Mouse (Mus musculus) right cerebral cortex, postnatal 36 days (tissue): ENCODE results near the gene Aox4.

Source experiments
- DNase-seq, 2 experiments: peaks; one replicate each; pipeline ENCODE4 v3.0.0; 2022; ENCODE audit warnings: low spot score in 2 of 2, mixed read lengths in 1 of 2

Aox4 gene

DNA sequence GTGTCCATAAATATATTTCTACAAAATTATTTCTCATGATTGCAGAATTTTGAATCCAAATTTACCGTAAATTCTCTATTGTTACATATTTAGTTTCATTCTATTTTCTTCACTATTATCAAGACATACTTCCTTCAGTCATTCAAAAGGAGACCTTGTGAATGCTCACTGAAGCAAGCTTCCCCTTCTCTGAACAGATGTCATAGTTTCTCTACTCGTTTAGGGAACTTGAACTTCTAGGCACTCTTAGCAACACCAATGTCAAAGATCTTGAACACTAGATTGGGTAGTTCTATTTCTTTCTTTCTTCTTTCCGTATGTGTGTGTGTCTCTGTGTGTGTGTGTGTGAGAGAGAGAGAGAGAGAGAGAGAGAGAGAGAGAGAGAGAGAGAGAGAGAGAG is 34.3 kb downstream of the Aox4 start:
- DNase-seq: no peak

DNA sequence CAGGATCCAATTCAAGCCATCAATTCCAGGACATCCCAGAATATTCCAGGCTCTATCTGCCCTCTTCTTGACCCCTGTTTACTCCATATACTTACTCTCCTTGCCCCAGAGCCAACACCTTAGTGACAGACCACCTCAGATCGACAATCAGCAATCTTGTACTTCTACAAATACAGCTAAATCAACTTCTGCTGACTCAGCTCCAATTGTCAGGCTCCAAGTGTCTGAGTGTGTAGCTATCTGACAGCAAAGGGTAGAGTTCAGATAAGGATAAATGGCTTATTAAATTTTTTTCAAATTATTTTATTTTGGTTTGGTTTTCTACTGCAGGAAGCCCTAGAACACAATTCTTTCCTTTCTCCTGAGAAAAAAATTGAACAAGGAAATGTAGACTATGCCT is 38.3 kb downstream of the Aox4 start:
- no peak for DNase-seq

DNA sequence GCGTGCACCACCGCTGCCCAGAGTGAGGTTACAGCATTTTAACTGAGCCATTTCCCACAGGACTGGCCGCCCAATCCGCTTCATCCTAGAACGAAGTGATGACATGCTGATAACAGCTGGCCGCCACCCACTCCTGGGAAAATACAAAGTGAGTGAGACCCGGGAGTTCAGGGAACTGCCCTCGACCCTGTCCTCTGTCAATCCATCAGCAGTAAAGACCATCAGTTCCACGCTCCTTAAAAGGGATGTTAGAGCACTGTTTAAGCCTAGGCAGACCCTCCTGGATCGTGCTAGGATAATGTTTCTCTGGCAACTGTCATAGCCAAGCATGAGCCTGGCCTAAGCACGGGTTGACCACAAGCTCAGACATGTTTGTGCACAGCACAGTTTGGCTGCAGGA is 43.3 kb downstream of the Aox4 start:
- no peak for DNase-seq

DNA sequence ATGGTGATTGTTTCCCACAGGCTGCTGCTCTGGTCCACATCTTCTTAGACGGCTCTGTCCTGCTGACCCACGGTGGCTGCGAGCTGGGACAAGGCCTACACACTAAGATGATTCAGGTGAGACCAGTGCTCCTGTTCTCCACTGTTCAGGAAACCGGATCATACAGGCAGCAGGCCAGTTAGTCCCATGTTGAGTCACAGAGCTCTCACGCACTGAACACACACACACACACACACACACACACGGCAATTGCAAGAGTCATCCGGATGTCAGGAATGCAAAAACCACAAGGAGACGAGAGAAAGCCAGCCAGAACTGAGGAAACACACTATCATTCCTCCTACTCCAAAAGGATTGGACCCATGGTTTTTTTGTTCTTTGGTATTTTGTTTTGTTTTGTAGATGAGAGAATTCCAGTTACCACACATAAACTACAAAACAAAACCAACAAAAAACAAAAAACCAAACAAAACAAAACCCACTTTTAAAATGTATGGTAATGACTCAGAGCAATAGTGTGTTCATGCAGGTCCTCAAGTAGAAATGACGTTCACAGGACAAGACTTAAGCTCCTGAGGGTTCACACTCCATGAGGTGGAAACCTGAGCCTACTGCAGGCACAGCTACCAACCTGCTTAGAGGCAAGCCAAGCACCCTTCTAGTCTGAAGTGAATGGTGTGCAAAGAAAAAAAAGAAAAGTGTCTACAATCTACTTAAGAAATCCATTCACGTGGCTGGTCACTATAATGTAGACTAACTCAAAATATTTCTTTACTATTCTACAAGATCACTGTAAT is 47.2 kb downstream of the Aox4 start:
- DNase-seq: no peak

DNA sequence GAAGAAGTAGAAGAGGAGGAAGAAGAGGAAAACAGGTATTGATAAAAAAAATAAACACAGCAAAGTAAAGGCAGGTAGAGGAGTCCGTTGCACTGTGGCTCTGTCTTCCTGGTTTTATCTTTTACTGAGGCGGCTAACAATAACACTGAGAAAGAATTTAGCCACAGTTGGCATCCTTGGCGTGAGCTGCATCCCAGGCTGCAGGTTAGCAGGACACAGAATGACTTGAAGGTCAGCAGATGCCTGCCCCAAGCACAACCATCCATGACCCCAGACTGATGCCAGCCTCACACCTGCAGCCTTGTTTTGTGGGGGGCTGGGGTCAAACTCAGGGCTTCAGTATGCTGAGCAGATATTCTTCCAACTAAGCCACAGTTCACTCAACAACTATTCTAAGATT is 50.1 kb downstream of the Aox4 start:
- DNase-seq: no peak

DNA sequence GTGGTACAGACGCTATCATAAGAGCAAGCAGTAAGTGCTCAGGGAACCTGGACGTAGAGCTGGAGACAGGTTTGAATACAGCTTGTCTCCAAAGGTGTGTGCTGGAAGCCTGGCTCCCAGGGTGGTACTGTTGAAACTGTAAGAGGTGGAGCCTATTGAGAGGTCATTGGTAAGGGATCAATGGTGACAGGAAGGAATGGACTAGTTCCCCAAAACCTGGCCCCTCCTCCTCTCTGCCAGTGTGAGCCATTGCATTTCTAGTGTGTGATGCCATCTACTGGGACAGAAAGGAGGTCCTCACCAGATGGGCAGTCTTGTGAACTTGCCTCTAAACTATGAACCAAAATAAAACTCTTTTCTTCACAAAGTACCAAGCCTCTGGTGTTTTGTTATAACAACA is 58.0 kb downstream of the Aox4 start:
- no peak for DNase-seq

DNA sequence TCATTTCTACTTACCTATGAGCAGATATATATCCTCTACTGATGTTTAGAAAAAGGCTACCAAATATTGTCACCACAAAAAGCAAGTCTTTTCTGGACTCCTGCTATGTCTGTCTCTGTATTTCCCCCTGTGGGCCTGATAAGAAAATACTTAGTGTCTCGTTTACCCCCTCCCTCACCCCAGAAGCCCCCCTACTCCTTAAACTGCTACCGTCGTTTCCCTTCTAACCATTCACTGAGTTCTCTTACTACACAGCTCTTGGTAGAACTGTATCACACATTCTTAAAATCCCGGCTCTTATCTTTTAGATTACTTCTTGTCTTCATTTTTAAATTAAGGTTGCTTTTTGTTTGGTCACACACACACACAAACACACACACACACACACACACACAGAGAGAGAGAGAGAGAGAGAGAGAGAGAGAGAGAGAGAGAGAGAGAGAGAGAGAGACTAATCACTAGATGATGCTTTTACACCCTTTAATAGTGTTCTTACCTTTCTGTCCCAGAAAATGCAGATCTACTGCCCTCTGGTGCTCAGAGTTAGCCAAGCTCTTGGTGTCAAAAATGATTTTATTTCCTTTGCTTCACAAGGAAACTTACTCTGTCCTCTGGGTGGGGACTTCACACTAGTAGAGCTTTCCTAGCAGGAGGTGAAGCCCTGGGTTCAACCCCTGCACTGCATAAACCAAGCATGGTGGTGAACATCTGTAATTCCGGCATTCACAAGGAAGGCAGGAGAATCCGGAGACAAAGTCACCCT is 60.8 kb downstream of the Aox4 start:
- DNase-seq: peak; percentile 34 to 35

DNA sequence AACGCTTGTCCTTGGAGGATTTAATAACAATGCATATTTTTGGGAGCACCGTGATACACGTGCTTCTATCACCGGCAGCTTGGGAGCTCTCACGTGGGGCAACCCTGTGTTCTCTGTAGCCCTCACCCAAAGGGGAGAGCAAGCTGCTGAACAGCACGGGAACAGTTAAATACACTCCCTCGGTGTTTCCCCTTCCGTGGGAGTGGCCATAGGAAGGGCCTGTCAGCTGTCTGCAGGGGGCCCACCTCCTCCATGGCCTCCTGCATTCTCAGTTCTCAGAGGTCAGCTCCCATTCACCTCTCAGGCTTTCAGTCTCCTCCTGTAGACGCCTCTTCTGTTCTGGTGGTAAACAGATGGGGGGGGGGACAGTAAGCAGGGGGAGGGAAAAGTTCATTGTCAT is 65.7 kb downstream of the Aox4 start:
- no peak for DNase-seq

DNA sequence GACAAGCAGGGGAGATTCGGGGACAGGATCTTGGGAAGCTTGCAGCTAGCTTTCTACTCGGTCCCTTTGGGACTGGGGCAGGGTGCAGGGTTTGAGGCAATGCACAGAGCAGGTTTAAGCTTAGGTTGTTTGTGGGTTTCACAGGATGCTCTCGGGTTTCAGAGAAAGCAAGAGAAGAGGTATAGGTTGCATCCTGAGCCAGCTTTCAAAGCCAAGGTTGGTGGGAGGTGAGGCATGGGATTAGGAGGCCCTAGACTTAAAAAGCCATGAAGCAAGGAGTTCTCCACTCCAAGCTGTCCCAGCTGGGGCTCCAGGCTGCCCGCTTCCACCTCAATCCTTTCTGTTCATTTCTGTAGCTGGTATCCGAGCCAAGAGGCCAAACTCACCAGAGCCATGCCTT is 67.8 kb downstream of the Aox4 start, which contains the start of gene Aox2:
TSS of gene Aox2 (plus strand) at position 301 of the 400 bp plus-strand sequence.
- DNase-seq: no peak

DNA sequence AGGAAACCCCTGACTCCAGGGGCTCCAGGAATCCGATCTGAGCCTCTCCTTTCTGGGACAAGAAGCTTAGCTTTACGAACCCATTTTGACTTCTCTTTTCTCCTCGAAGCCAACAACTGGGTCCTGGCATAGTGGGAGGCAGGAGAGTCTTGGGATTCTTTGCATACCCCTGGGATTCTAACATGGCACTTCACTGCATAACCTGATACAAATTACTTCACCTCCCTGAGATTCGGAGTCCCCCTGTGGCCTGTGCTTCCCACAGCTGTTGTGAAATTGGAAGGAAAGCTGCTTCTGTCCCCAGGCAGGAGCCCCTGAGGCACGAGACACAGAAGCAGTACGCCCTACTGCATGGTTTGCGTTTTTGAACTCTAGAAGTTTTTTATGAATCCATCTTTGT is 68.3 kb downstream of the Aox4 start:
- no peak for DNase-seq

DNA sequence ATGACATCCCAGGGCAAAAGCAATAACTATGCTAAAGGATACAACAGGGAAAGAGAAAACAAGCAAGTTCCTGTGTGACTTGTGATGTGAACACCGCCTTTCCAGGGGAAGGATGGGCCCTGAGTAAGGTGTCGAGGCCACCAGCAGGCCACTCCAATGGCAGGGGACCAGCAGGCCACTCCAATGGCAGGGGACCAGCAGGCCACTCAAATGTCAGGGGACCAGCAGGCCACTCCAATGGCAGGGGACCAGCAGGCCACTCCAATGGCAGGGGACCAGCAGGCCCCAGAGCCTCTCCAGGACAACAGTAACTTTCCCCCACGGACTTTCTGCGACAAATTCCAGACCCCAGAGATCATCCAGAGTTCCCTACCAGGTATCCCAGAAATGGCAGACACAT is 70.2 kb downstream of the Aox4 start:
- DNase-seq: no peak

DNA sequence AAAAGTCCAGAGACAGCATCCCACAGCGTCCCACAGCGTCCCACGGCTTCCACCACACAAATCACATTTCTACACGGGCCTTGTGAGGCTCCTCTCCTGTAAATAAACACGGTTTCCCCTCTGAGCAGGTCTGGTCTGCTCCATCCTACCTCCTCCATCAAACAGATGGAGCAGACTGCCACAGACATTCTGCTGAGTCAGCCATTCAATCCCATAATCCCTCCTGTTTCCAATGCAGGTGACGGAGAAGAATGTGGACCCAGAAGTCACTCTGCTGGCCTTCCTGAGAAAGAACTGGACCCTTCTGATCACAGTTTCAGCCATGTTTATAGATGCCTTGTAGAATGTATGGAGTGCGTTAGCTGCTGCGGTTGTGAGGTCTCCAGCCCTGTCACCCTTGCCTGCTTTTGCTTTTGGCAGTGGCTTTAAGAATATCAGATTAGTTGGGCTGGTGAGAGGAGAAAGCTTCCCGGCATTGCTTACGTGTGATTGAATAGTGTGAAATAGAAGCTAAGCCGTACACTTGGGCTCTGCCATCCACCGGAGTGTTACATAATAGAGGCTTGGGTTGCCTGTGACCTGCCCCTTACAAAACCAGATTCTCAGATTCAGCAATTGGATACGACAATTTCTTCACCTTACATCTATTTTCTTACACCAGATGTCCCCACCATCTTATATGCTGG is 70.9 kb downstream of the Aox4 start:
- no peak for DNase-seq

DNA sequence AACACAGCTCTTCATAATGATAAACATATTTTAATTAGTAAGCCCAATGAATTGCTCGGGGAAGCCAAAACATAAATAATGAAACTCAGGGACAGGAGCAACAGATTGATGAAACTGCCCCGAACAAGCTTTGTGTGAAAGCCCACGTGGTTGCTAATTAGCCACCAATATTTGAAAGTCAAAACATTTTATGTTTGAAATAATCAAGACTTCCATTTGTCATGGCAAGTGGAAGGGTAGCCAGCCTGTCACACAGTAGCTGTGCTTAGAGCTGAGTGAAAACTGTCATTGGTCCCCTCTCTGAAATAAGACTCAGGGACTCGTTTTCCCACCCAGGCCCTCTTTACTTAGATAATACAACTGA is 71.4 kb downstream of the Aox4 start:
- no peak for DNase-seq

DNA sequence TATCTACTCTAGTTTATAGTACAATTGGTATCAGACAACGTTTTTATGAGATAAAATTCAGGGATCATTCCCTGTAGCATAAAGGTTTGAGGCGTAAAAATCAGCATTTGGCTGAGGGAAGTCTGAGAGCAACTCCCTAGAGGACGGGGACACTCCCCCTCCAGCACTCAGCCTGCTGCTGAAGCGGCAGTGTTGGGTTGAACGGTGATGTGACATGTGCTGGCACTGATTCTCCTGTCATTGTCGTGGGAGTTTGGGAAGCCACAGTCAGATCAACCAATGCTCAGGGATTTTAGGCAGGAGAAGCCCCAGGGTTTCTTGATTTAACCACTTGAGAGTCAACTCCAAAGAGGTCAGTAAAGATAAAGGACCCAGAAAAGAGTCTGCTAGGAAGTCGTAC is 74.3 kb downstream of the Aox4 start:
- no peak for DNase-seq

DNA sequence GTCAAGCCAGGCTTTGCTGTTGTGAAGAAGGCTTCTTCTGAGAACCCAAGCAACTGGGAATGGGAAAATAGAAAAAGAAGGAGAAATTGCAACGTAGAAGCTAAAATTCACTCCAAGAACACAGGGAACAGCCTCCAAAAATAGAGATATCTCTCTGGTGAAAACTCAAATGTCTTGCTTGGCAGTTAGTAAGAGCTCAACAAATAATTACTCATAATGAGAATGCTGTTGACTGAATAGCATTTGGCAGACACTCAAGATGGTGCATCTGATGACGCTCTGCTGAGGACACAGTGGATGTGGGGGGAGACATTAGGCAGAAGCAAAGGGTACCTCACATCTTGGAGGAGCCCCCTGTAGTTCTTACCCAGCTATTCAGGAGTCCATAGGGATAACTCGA is 77.9 kb downstream of the Aox4 start:
- peak in 1 of 2 experiments; percentile 8 for DNase-seq

DNA sequence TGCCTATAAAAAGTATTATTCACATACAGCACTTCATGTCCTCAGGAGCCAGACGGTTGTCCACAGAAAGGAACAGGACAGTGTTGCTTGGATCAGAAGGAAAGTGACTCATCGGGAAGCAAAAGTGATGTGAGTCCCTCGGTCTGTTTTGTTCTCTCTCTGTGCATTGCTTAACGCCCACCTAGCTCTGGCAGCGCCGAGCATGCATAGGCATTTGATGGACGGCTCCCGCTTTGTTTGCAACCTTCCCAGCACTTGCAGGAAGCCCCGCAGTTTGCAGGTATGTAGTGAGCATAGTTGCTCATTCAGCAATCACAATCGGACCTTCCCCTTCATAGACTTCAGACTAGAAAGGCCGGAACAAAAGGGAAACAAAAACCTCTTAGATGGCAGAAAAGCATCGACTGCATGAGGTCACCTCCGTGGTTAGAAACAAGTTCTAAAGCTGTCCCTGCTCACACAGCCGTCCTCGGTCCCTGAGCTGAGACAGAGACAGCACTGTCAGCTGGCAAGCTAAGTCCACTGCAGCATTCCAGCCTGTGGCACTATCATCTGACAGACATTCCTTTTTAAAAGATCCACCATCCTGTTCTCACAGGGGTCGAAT is 79.8 kb downstream of the Aox4 start:
- peak in 1 of 2 experiments; percentile 42 for DNase-seq

DNA sequence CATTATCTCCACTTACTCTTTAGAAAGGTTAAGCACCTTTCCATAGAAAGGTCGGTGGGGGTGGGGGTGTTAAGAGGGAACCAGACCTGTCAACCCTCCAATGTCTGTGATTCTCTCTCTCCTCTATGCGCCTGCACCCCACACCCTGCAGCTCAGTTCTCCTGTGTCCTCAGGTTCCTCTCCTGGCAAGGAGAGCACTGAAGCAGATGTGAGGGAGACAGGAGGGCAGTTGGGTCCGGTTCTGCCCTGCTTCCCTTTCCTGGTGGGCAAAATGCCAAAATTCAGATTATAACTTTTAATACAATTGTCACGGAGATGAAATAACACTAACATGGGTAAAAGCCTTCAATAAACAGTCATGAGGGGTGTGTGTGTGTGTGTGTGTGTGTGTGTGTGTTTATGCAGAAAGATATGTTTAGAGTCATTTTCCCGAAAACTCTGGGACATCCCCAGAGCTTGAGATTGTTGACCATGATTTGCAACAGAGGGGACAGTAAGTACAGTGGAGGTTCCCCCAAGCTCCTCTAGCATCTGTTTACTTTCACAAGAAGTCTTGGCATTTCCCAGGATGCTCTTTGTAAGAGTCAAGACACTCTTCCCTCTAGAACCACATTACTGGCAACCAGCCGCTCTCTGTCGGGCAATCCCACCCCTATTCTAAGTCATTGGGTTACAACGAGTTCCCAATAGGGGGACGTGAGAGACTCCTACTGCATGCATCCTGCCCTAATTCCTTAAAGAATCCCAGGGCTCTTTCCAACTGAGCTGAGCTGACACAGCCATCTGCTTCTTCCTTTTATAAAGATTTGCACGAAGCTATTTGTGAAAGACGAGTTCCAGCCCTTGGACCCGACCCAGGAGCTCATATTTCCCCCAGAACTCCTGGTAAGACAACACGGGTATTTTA is 81.5 kb downstream of the Aox4 start:
- DNase-seq: peak in 1 of 2 experiments; percentile 18

DNA sequence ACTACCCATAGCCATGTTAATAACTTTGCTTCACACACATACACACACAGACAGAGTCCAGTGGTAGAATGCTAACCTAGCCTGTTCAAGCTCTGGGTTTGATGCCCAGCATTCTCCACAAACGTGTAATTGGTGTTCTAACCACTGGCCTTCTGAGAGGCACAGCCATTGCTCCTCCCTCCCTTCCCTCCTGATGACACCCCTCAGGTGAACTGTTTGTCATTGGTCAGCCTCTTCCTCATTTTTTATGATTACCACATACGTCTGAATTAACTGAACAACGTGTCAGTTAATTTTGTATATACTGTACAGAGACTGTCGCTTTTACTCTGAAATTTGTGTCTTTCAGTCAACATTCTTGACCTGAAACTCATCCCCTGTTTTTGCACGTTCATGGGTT is 84.5 kb downstream of the Aox4 start:
- no peak for DNase-seq

DNA sequence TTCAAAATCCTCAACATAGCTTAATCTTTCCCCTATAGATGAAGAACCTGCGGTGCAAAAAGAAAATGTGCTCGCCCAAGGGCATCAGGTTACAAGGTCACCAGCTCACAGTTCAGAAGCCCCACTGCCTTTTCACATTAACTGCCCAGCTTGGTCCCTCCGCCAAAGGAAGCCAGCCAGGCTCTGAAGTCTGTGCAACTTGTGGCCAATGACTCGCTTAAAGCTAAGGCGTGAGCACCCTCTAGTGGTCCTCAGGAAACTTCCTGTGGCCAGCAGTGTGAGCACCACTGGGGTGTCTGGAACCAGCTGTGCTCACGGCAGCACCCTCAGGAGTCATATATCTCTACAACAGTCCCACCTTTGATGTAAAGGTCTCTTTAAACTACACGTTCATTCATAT is 86.1 kb downstream of the Aox4 start:
- DNase-seq: peak; percentile 39 to 45

DNA sequence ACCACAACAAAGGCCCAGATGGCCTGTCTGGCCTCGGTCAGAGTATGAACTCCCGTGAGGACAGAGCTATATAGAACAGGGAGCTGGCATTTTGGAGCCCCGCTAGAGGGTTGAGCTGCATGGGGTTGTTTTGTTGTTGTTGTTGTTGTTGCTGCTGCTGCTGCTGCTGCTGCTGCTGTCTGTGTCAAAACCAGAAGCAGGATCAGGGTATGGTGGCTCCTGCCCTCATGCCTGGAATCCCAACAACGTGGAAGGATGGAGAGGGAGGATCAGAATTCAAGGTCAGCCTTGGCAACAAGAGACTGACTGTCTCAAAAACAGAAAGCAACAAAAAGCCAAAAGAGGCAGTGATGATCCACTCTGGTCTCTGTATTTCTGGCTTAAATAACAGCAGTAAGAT is 86.6 kb downstream of the Aox4 start:
- DNase-seq: no peak

DNA sequence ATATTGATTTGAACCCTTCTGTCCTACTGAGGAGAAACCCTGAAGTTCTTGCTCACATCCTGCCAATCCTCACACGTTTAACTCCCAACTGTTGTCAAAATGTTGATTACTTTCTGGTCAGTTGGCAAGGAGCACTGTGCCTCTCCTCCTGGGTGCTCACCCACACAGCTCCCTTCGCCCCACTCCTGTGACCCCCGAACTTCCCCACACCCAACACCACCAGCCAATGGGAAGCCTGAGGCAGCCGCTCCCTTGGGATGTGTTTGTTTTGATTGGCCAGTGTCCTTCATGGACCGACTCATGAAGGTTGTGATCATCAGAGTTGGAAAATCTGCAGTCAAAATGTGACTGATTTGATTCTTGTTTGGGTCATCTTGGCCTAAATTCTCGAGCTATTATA is 88.2 kb downstream of the Aox4 start:
- DNase-seq: no peak
